Mouse (Mus musculus): Measurements from ENCODE around the gene Lrsam1.

GRCm38 (mm10) chr2:32914362-32914761 lies 47.1 kb downstream of the Lrsam1 start:
- TF ChIP-seq ZC3H11A (IDR thresholded peaks at IDR 0.05; ENCODE audit: borderline replicate concordance, low read depth, low read length), result no peak
- no peak for TF ChIP-seq MAFK (IDR thresholded peaks at IDR 0.05; ENCODE audit: insufficient read depth, low read depth, low read length)
- no peak for TF ChIP-seq CHD2 (IDR thresholded peaks at IDR 0.05; ENCODE audit: low read depth, low read length)
- no peak for TF ChIP-seq ZNF384 (IDR thresholded peaks at IDR 0.05; ENCODE audit: low read depth, low read length)
